Mouse (Mus musculus) small intestine, adult 2 months (tissue): ENCODE measurements around the gene 2210010C04Rik.

ENCODE experiments used
- CTCF ChIP-seq: fragments of 200-500 bp; IDR thresholded peaks from 2 replicates; pipeline ENCODE4 v1.5.1; 2012; ENCODE audit warnings: low read depth, mild to moderate bottlenecking, control low read depth, inconsistent platforms, low read length, moderate library complexity, mixed read lengths; ENCODE audit not compliant: insufficient replicate concordance, insufficient read length; ENCODE audit errors: extremely low read depth
- POLR2A ChIP-seq: fragments of 200-500 bp; IDR thresholded peaks from 2 replicates; pipeline ENCODE4 v1.6.1; 2012; ENCODE audit warnings: low read depth, mild to moderate bottlenecking, control low read depth, inconsistent platforms, low read length, moderate library complexity

DNA sequence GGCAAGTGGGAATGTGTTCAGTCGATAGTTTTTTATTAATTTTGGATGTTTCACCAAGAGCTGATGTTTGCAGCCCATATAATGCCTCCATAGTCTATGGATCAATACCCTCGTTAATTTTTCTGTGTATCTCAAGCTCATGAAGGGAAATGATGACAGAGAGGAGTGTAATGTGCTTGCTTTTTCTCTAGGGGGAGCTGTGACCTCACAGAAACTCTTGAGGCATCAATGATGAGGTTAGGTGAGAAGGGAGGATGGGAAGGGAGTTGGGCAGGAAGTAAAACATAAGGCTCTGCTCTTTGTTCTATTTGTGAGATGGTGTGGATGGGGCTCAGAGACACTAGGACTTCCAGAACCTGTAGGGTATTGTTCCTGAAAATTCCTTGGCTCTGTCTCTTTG is 11.2 kb upstream of the 2210010C04Rik start:
- TF ChIP-seq CTCF: no peak
- no peak for TF ChIP-seq POLR2A
